Mouse (Mus musculus) hindbrain, embryonic 14.5 days (tissue): ENCODE results near the gene Nav1. TPM values are rescaled to one million over a fixed set of nuclear protein-coding genes. Genes with fewer than 3 reads are reported as not detected.

Source experiments
- ATAC-seq: fragments of 200-750 bp; cut with Nextera tagmentation; 2 replicates; pipeline ENCODE4 v1.8.0; 2017; ENCODE audit warnings: moderate number of reproducible peaks, mild to moderate bottlenecking, moderate TSS enrichment, moderate library complexity; ENCODE audit not compliant: low FRiP score
- DNase-seq: peaks from one replicate; pipeline ENCODE4 v3.0.0-alpha.2; 2015; ENCODE audit warnings: low spot score
- H3K27ac ChIP-seq: fragments of 300-500 bp; sonication (generic); 2 replicates; pipeline ENCODE4 v1.5.1; 2014; ENCODE audit warnings: mild to moderate bottlenecking, moderate library complexity
- H3K27me3 ChIP-seq: fragments of 300-500 bp; sonication (generic); 2 replicates; pipeline ENCODE4 v1.6.1; 2014; ENCODE audit warnings: mild to moderate bottlenecking, low read length, mixed read lengths; ENCODE audit not compliant: control insufficient read depth, insufficient read depth
- H3K36me3 ChIP-seq: fragments of 300-500 bp; sonication (generic); replicated peaks from 2 replicates; pipeline ENCODE4 v1.6.1; 2014; ENCODE audit not compliant: control insufficient read depth, insufficient read depth
- H3K4me1 ChIP-seq: fragments of 300-500 bp; sonication (generic); replicated peaks from 2 replicates; pipeline ENCODE4 v1.6.1; 2014; ENCODE audit warnings: antibody characterized with exemption, low read length, mixed read lengths; ENCODE audit not compliant: control insufficient read depth, insufficient read depth
- H3K4me2 ChIP-seq: fragments of 300-500 bp; sonication (generic); replicated peaks from 2 replicates; pipeline ENCODE4 v1.6.1; 2014; ENCODE audit warnings: mild to moderate bottlenecking, moderate library complexity
- H3K4me3 ChIP-seq: fragments of 300-500 bp; sonication (generic); replicated peaks from 2 replicates; pipeline ENCODE4 v1.5.1; 2014; ENCODE audit warnings: mild to moderate bottlenecking, low read length
- H3K9ac ChIP-seq: fragments of 300-500 bp; sonication (generic); 2 replicates; pipeline ENCODE4 v1.6.1; 2014
- H3K9me3 ChIP-seq: fragments of 300-500 bp; sonication (generic); 2 replicates; pipeline ENCODE4 v1.6.1; 2016; ENCODE audit warnings: low read length; ENCODE audit not compliant: control insufficient read depth
- WGBS: fragments of 180-500 bp; shearing (Covaris S2); extraction: QIAGEN DNeasy Blood & Tissue Kit; methylation state at CpG from one replicate; pipeline ENCODE4 v1.1.7; 2014; 5-methylcytosine and 5-hydroxymethylcytosine counted together
- polyA plus RNA-seq: library from polyadenylated mRNA; unstranded; fragments of >200 nt; fragmentation: Nextera tagmentation; extraction: Ambion mirVana; gene quantifications from 2 replicates; pipeline ENCODE4 v1.2.1, GENCODE M21; 2014

Nav1 gene
- polyA plus RNA-seq, 1 experiment from 2014 or later, result 60.2 TPM

- peaks cover 28% of the 10 kb centered on the region for H3K4me1 ChIP-seq
- H3K27me3 ChIP-seq, result no peaks in the 10 kb centered on the region
- 96% methylated on average over 10 of the region's 10 CpGs for WGBS
- H3K36me3 ChIP-seq, result peaks cover 36% of the 10 kb centered on the region
- no peak overlapping the region for H3K27ac ChIP-seq
- no peaks in the 10 kb centered on the region for H3K9me3 ChIP-seq
- ATAC-seq (no peak), DNase-seq (no peak)
- no peak overlapping the region for H3K4me3 ChIP-seq
- H3K4me2 ChIP-seq, result no peak overlapping the region
- no peak overlapping the region for H3K9ac ChIP-seq
Observed at GRCm38 (mm10) chr1:135426645-135427044, 180.4 kb downstream of the Nav1 start.

GRCm38 (mm10) chr1:135422772-135423171 lies 184.3 kb downstream of the Nav1 start:
- Histone ChIP-seq H3K9me3 (no peaks in the 10 kb centered on the region), H3K4me1 (peaks cover 4% of the 10 kb centered on the region), H3K27me3 (no peaks in the 10 kb centered on the region), H3K9ac (no peak overlapping the region), H3K36me3 (peaks cover 66% of the 10 kb centered on the region), H3K4me2 (no peak overlapping the region), H3K4me3 (no peak overlapping the region), H3K27ac (no peak overlapping the region)
- DNase-seq (no peak), ATAC-seq (no peak)
- WGBS, result 96% methylated on average over 6 of the region's 6 CpGs

GRCm38 (mm10) chr1:135413996-135414395 lies 193.1 kb downstream of the Nav1 start:
- Histone ChIP-seq H3K27me3 (no peaks in the 10 kb centered on the region), H3K36me3 (peaks cover 98% of the 10 kb centered on the region), H3K27ac (no peak overlapping the region), H3K9me3 (no peaks in the 10 kb centered on the region), H3K9ac (no peak overlapping the region), H3K4me3 (no peak overlapping the region), H3K4me1 (no peaks in the 10 kb centered on the region), H3K4me2 (no peak overlapping the region)
- DNase-seq (no peak), ATAC-seq (no peak)

GRCm38 (mm10) chr1:135412130-135412529 lies 195.0 kb downstream of the Nav1 start:
- no peak for ATAC-seq
- DNase-seq, result no peak

GRCm38 (mm10) chr1:135410967-135411366 lies 196.1 kb downstream of the Nav1 start:
- Histone ChIP-seq H3K9me3 (no peaks in the 10 kb centered on the region), H3K27me3 (no peaks in the 10 kb centered on the region), H3K4me3 (no peak overlapping the region), H3K36me3 (peaks cover 98% of the 10 kb centered on the region), H3K4me1 (no peaks in the 10 kb centered on the region), H3K27ac (no peak overlapping the region), H3K4me2 (no peak overlapping the region), H3K9ac (no peak overlapping the region)
- ATAC-seq (no peak), DNase-seq (no peak)
- 80% methylated on average over 2 of the region's 2 CpGs for WGBS

More at GRCm38 (mm10) chr1:135412130-135412529, 195.0 kb downstream of the Nav1 start:
- 74% methylated on average over 4 of the region's 4 CpGs for WGBS
- H3K9me3 ChIP-seq, result no peaks in the 10 kb centered on the region
- H3K27me3 ChIP-seq, result no peaks in the 10 kb centered on the region
- H3K4me2 ChIP-seq, result no peak overlapping the region
- H3K27ac ChIP-seq, result no peak overlapping the region
- H3K36me3 ChIP-seq, result peaks cover 98% of the 10 kb centered on the region
- no peak overlapping the region for H3K4me3 ChIP-seq
- no peaks in the 10 kb centered on the region for H3K4me1 ChIP-seq
- no peak overlapping the region for H3K9ac ChIP-seq

GRCm38 (mm10) chr1:135408973-135409372 lies 198.1 kb downstream of the Nav1 start:
- Histone ChIP-seq H3K4me3 (no peak overlapping the region), H3K4me2 (no peak overlapping the region), H3K4me1 (no peaks in the 10 kb centered on the region), H3K9me3 (no peaks in the 10 kb centered on the region), H3K9ac (no peak overlapping the region), H3K36me3 (peaks cover 98% of the 10 kb centered on the region), H3K27me3 (no peaks in the 10 kb centered on the region), H3K27ac (no peak overlapping the region)
- no peak for DNase-seq
- 97% methylated on average over 4 of the region's 4 CpGs for WGBS
- ATAC-seq, result no peak

- no peaks in the 10 kb centered on the region for H3K27me3 ChIP-seq
- H3K9me3 ChIP-seq, result no peaks in the 10 kb centered on the region
- peaks cover 99% of the 10 kb centered on the region for H3K36me3 ChIP-seq
- 91% methylated on average over 7 of the region's 7 CpGs for WGBS
- no peak overlapping the region for H3K4me2 ChIP-seq
- no peak overlapping the region for H3K4me3 ChIP-seq
- no peak overlapping the region for H3K27ac ChIP-seq
- no peaks in the 10 kb centered on the region for H3K4me1 ChIP-seq
- no peak overlapping the region for H3K9ac ChIP-seq
- ATAC-seq (no peak), DNase-seq (no peak)
Observed at GRCm38 (mm10) chr1:135405356-135405755, 201.7 kb downstream of the Nav1 start.

- WGBS, result over 99% methylated on average over 3 of the region's 3 CpGs
- Histone ChIP-seq H3K27ac (no peak overlapping the region), H3K4me3 (no peak overlapping the region), H3K9ac (no peak overlapping the region), H3K36me3 (peaks cover 100% of the 10 kb centered on the region), H3K4me2 (no peak overlapping the region), H3K4me1 (no peaks in the 10 kb centered on the region), H3K27me3 (no peaks in the 10 kb centered on the region), H3K9me3 (no peaks in the 10 kb centered on the region)
- DNase-seq (no peak), ATAC-seq (no peak)
Observed at GRCm38 (mm10) chr1:135401452-135402110, 205.5 kb downstream of the Nav1 start.

- WGBS, result 93% methylated on average over 5 of the region's 5 CpGs
- Histone ChIP-seq H3K27me3 (no peaks in the 10 kb centered on the region), H3K9ac (no peak overlapping the region), H3K9me3 (no peaks in the 10 kb centered on the region), H3K36me3 (peaks cover 99% of the 10 kb centered on the region), H3K4me3 (no peak overlapping the region), H3K4me1 (no peaks in the 10 kb centered on the region), H3K4me2 (no peak overlapping the region), H3K27ac (no peak overlapping the region)
- no peak for DNase-seq
- ATAC-seq, result no peak
Observed at GRCm38 (mm10) chr1:135399466-135399865, 207.6 kb downstream of the Nav1 start.

GRCm38 (mm10) chr1:135385161-135385560 lies 221.9 kb downstream of the Nav1 start:
- Histone ChIP-seq H3K4me1 (no peaks in the 10 kb centered on the region), H3K9ac (no peak overlapping the region), H3K27me3 (no peaks in the 10 kb centered on the region), H3K4me3 (no peak overlapping the region), H3K27ac (no peak overlapping the region), H3K36me3 (peaks cover 79% of the 10 kb centered on the region), H3K9me3 (no peaks in the 10 kb centered on the region), H3K4me2 (no peak overlapping the region)
- 95% methylated on average over 9 of the region's 9 CpGs for WGBS
- DNase-seq, result no peak
- no peak for ATAC-seq
